Mouse (Mus musculus): Measurements from ENCODE around the gene Wdr46.

DNA sequence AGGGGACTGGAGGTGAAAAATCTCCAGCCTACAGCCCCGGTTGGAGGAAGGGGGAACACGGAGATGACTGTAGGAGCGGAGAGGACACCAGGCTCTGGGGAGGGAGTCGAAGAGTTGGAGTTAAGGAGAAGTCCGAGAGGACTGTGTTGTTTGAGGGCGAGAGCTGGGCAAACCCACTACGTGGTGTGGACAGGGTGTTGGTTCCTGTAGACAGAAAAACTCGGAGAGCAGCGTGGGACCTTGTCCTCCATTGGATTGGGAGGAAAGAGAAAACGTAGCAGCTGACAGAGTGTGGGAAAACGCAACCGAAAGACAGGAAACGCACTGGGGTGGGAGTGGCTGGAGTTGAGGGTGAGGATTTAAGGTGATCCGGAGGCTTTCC is 30.6 kb upstream of the Wdr46 start:
- no peak for TF ChIP-seq MEF2A (IDR thresholded peaks at IDR 0.05; ENCODE audit: borderline replicate concordance, low read depth, low read length)
- no peak for TF ChIP-seq EP300 (IDR thresholded peaks at IDR 0.05; ENCODE audit: low read length)
